Mouse (Mus musculus): ENCODE results near the gene Gfral.

Gene Gfral

GRCm38 (mm10) chr9:76213557-76213956 lies at the start of gene Gfral:
TSS of gene Gfral (minus strand) at chr9:76213657.
- no peak for DNase-seq (ENCODE audit: low read depth)

- no peak for DNase-seq (ENCODE audit: low read depth)
Measured at GRCm38 (mm10) chr9:76257731-76258130, 44.3 kb upstream of the Gfral start.

- no peak for DNase-seq (ENCODE audit: low read depth)
Measured at GRCm38 (mm10) chr9:76252544-76252943, 39.1 kb upstream of the Gfral start.

- DNase-seq (ENCODE audit: low read depth), result no peak
Measured at GRCm38 (mm10) chr9:76252109-76252508, 38.7 kb upstream of the Gfral start.

- no peak for DNase-seq (ENCODE audit: low read depth)
Measured at GRCm38 (mm10) chr9:76242322-76242721, 28.9 kb upstream of the Gfral start.

GRCm38 (mm10) chr9:76237946-76238345 lies 24.5 kb upstream of the Gfral start:
- no peak for DNase-seq (ENCODE audit: low read depth)

GRCm38 (mm10) chr9:76237243-76237642 lies 23.8 kb upstream of the Gfral start:
- no peak for DNase-seq (ENCODE audit: low read depth)

- DNase-seq (ENCODE audit: low read depth), result peak; percentile 74
Measured at GRCm38 (mm10) chr9:76236626-76237025, 23.2 kb upstream of the Gfral start.

GRCm38 (mm10) chr9:76235945-76236503 lies 22.6 kb upstream of the Gfral start:
- DNase-seq (ENCODE audit: low read depth), result no peak

- DNase-seq (ENCODE audit: low read depth), result no peak
Measured at GRCm38 (mm10) chr9:76234899-76235298, 21.4 kb upstream of the Gfral start.

- DNase-seq (ENCODE audit: low read depth), result no peak
Measured at GRCm38 (mm10) chr9:76230400-76230799, 16.9 kb upstream of the Gfral start.

- no peak for DNase-seq (ENCODE audit: low read depth)
Measured at GRCm38 (mm10) chr9:76217178-76217975, 3.9 kb upstream of the Gfral start.

GRCm38 (mm10) chr9:76214678-76215077 lies 1.2 kb upstream of the Gfral start:
- DNase-seq (ENCODE audit: low read depth), result no peak

GRCm38 (mm10) chr9:76196917-76197316 lies 16.5 kb downstream of the Gfral start:
- DNase-seq (ENCODE audit: low read depth), result no peak

- no peak for DNase-seq (ENCODE audit: low read depth)
Measured at GRCm38 (mm10) chr9:76179221-76179620, 34.2 kb downstream of the Gfral start.

- no peak for DNase-seq (ENCODE audit: low read depth)
Measured at GRCm38 (mm10) chr9:76172686-76173295, 40.7 kb downstream of the Gfral start.

- DNase-seq (ENCODE audit: low read depth), result peak; percentile 13
Measured at GRCm38 (mm10) chr9:76168355-76168754, 45.1 kb downstream of the Gfral start.

GRCm38 (mm10) chr9:76162446-76162845 lies 51.0 kb downstream of the Gfral start:
- DNase-seq (ENCODE audit: low read depth), result no peak

GRCm38 (mm10) chr9:76145593-76145992 lies 67.9 kb downstream of the Gfral start:
- DNase-seq (ENCODE audit: low read depth), result no peak

GRCm38 (mm10) chr9:76138378-76139109 lies 74.9 kb downstream of the Gfral start:
- DNase-seq (ENCODE audit: low read depth), result peak; percentile 7

GRCm38 (mm10) chr9:76134042-76134441 lies 79.4 kb downstream of the Gfral start:
- no peak for DNase-seq (ENCODE audit: low read depth)

GRCm38 (mm10) chr9:76129353-76129752 lies 84.1 kb downstream of the Gfral start:
- DNase-seq (ENCODE audit: low read depth), result no peak

GRCm38 (mm10) chr9:76124249-76124648 lies 89.2 kb downstream of the Gfral start:
- no peak for DNase-seq (ENCODE audit: low read depth)

Data from NIH3T3 (cell line).